Mouse (Mus musculus): ENCODE data around the gene Klc1. TPM values are rescaled to one million over a fixed set of nuclear protein-coding genes. Genes with fewer than 3 reads are reported as not detected.
"Not testable (repeated sequence)": the region's sequence is repeated elsewhere in the genome, so short reads cannot be mapped to it uniquely, and the experiment has no call there.

The Klc1 gene
- 319 and 339 TPM in 2 replicates for polyA plus RNA-seq (2015; fragmentation: Nextera tagmentation; extraction: Ambion mirVana)

GRCm38 (mm10) chr12:111758381-111759175 lies at the start of gene Klc1:
Gene Klc1 (plus strand): TSS chr12:111758849.
- no peaks in the 10 kb centered on the region for H3K9me3 ChIP-seq (replicated peaks)
- H3K4me1 ChIP-seq, result peaks cover 45% of the 10 kb centered on the region
- H3K36me3 ChIP-seq (ENCODE audit: poor library complexity, severe bottlenecking), result peaks cover 12% of the 10 kb centered on the region
- peak within 1 kb of the TSS; percentile 97 for H3K4me2 ChIP-seq
- H3K27me3 ChIP-seq, result no peaks in the 10 kb centered on the region
- peak within 1 kb of the TSS; percentile 93 for H3K27ac ChIP-seq
- H3K9ac ChIP-seq, result peak within 1 kb of the TSS; percentile 99
- under 1% methylated on average over 59 of the region's 85 CpGs for WGBS
- peak; percentile 84 for ATAC-seq
- H3K4me3 ChIP-seq, result peak within 1 kb of the TSS; percentile 94

- Histone ChIP-seq H3K9me3 (replicated peaks) (no peaks in the 10 kb centered on the region), H3K4me2 (no peak overlapping the region), H3K27me3 (no peaks in the 10 kb centered on the region), H3K4me1 (peaks cover 42% of the 10 kb centered on the region), H3K9ac (no peak overlapping the region), H3K4me3 (no peak overlapping the region), H3K36me3 (ENCODE audit: poor library complexity, severe bottlenecking) (peaks cover 59% of the 10 kb centered on the region), H3K27ac (no peak overlapping the region)
- WGBS, result 92% methylated on average over 10 of the region's 10 CpGs
- ATAC-seq, result no peak
These were observed 48.6 kb upstream of the Klc1 start for GRCm38 (mm10) chr12:111710091-111710490.

- peaks cover 42% of the 10 kb centered on the region for H3K4me1 ChIP-seq
- no peak; the same call in none of the 2 replicates for ATAC-seq
- H3K9ac ChIP-seq, result peak overlapping the region; percentile 97
- peak overlapping the region; percentile 68 for H3K4me2 ChIP-seq
- WGBS, result 0% methylated on average over 27 of the region's 33 CpGs
- no peaks in the 10 kb centered on the region for H3K27me3 ChIP-seq
- no peaks in the 10 kb centered on the region for H3K9me3 ChIP-seq (replicated peaks)
- H3K27ac ChIP-seq, result peak overlapping the region; percentile 84
- H3K36me3 ChIP-seq (ENCODE audit: poor library complexity, severe bottlenecking), result peaks cover 49% of the 10 kb centered on the region
- H3K4me3 ChIP-seq, result peak overlapping the region; percentile 95
These were observed 46.2 kb upstream of the Klc1 start for GRCm38 (mm10) chr12:111712476-111712875.

- Histone ChIP-seq H3K4me1 (peaks cover 44% of the 10 kb centered on the region), H3K9me3 (replicated peaks) (no peaks in the 10 kb centered on the region), H3K4me3 (peak within 1 kb of the TSS; percentile 95), H3K36me3 (ENCODE audit: poor library complexity, severe bottlenecking) (peaks cover 43% of the 10 kb centered on the region), H3K9ac (peak within 1 kb of the TSS; percentile 97), H3K27me3 (no peaks in the 10 kb centered on the region), H3K4me2 (peak within 1 kb of the TSS; percentile 68), H3K27ac (peak within 1 kb of the TSS; percentile 84)
- under 1% methylated on average over 78 of the region's 86 CpGs for WGBS
- ATAC-seq, result peak; percentile 97
These were observed 45.5 kb upstream of the Klc1 start, which contains the start of the genes Bag5 and Apopt1 for GRCm38 (mm10) chr12:111713004-111713651. Gene Bag5 (minus strand): TSS chr12:111713257. Gene Apopt1 (plus strand): TSS chr12:111713261.

- WGBS, result 79% methylated on average over 6 of the region's 6 CpGs
- H3K9me3 ChIP-seq (replicated peaks); H3K27me3 ChIP-seq; H3K27ac ChIP-seq; ATAC-seq: not testable (repeated sequence)
- Histone ChIP-seq H3K4me2 (peak overlapping the region; percentile 68), H3K36me3 (ENCODE audit: poor library complexity, severe bottlenecking) (peaks cover 36% of the 10 kb centered on the region), H3K4me1 (peaks cover 50% of the 10 kb centered on the region), H3K4me3 (peak overlapping the region; percentile 95), H3K9ac (peak overlapping the region; percentile 97)
These were observed 44.8 kb upstream of the Klc1 start for GRCm38 (mm10) chr12:111713880-111714279.

- H3K27me3 ChIP-seq, result no peaks in the 10 kb centered on the region
- no peak overlapping the region for H3K4me3 ChIP-seq
- peaks cover 31% of the 10 kb centered on the region for H3K4me1 ChIP-seq
- H3K9ac ChIP-seq, result no peak overlapping the region
- H3K9me3 ChIP-seq (replicated peaks), result no peaks in the 10 kb centered on the region
- no peak overlapping the region for H3K4me2 ChIP-seq
- ATAC-seq, result no peak
- peaks cover 13% of the 10 kb centered on the region; the same call in 1 of the 2 replicates for H3K36me3 ChIP-seq (ENCODE audit: poor library complexity, severe bottlenecking)
- H3K27ac ChIP-seq, result no peak overlapping the region
- WGBS, result 97% methylated on average over 7 of the region's 7 CpGs
These were observed 42.1 kb upstream of the Klc1 start for GRCm38 (mm10) chr12:111716505-111716904.

GRCm38 (mm10) chr12:111718656-111719055 lies 40.0 kb upstream of the Klc1 start:
- H3K27me3 ChIP-seq, result no peaks in the 10 kb centered on the region
- peak overlapping the region; percentile 77 for H3K27ac ChIP-seq
- H3K4me3 ChIP-seq, result no peak overlapping the region
- no peaks in the 10 kb centered on the region for H3K9me3 ChIP-seq (replicated peaks)
- WGBS, result 23% methylated on average over 8 of the region's 8 CpGs
- no peak for ATAC-seq
- H3K36me3 ChIP-seq (ENCODE audit: poor library complexity, severe bottlenecking), result peaks cover 18% of the 10 kb centered on the region; the same call in 1 of the 2 replicates
- H3K4me1 ChIP-seq, result peaks cover 24% of the 10 kb centered on the region
- 0 out of 2 replicates have a peak overlapping the region, but pooled peaks have one; percentile 1 for H3K4me2 ChIP-seq
- peak overlapping the region; percentile 52; the same call in 1 of the 2 replicates for H3K9ac ChIP-seq

GRCm38 (mm10) chr12:111720222-111720621 lies 38.4 kb upstream of the Klc1 start:
- ATAC-seq, result no peak
- 81% methylated on average over 4 of the region's 4 CpGs for WGBS
- H3K27ac ChIP-seq, result no peak overlapping the region
- no peak overlapping the region for H3K9ac ChIP-seq
- H3K27me3 ChIP-seq, result no peaks in the 10 kb centered on the region
- no peaks in the 10 kb centered on the region for H3K9me3 ChIP-seq (replicated peaks)
- H3K4me3 ChIP-seq, result no peak overlapping the region
- H3K4me1 ChIP-seq, result peaks cover 18% of the 10 kb centered on the region
- H3K36me3 ChIP-seq (ENCODE audit: poor library complexity, severe bottlenecking), result peaks cover 28% of the 10 kb centered on the region
- H3K4me2 ChIP-seq, result no peak overlapping the region

GRCm38 (mm10) chr12:111722654-111723053 lies 36.0 kb upstream of the Klc1 start:
- no peaks in the 10 kb centered on the region for H3K27me3 ChIP-seq
- H3K27ac ChIP-seq, result no peak overlapping the region
- peaks cover 43% of the 10 kb centered on the region for H3K36me3 ChIP-seq (ENCODE audit: poor library complexity, severe bottlenecking)
- H3K4me3 ChIP-seq, result no peak overlapping the region
- peaks cover 18% of the 10 kb centered on the region for H3K4me1 ChIP-seq
- no peaks in the 10 kb centered on the region for H3K9me3 ChIP-seq (replicated peaks)
- no peak overlapping the region for H3K9ac ChIP-seq
- H3K4me2 ChIP-seq, result no peak overlapping the region
- WGBS, result 74% methylated on average over 9 of the region's 9 CpGs
- no peak for ATAC-seq

GRCm38 (mm10) chr12:111724638-111725337 lies 33.9 kb upstream of the Klc1 start:
- ATAC-seq, result no peak
- Histone ChIP-seq H3K27me3 (no peaks in the 10 kb centered on the region), H3K4me2 (no peak overlapping the region), H3K4me3 (no peak overlapping the region), H3K9me3 (replicated peaks) (no peaks in the 10 kb centered on the region), H3K9ac (no peak overlapping the region), H3K27ac (0 out of 2 replicates have a peak overlapping the region, but pooled peaks have one; percentile 41), H3K4me1 (peaks cover 8% of the 10 kb centered on the region), H3K36me3 (ENCODE audit: poor library complexity, severe bottlenecking) (peaks cover 55% of the 10 kb centered on the region)
- 47% methylated on average over 6 of the region's 6 CpGs for WGBS

- peak overlapping the region; percentile 41; the same call in 1 of the 2 replicates for H3K27ac ChIP-seq
These were observed 33.1 kb upstream of the Klc1 start for GRCm38 (mm10) chr12:111725338-111726121.

More at GRCm38 (mm10) chr12:111725338-111726121, 33.1 kb upstream of the Klc1 start:
- Histone ChIP-seq H3K4me1 (peaks cover 8% of the 10 kb centered on the region), H3K4me3 (no peak overlapping the region), H3K4me2 (no peak overlapping the region), H3K27me3 (no peaks in the 10 kb centered on the region), H3K9me3 (replicated peaks) (no peaks in the 10 kb centered on the region), H3K9ac (peak overlapping the region; percentile 30; the same call in 1 of the 2 replicates), H3K36me3 (ENCODE audit: poor library complexity, severe bottlenecking) (peaks cover 58% of the 10 kb centered on the region)
- ATAC-seq, result no peak
- 56% methylated on average over 12 of the region's 12 CpGs for WGBS
